Mouse (Mus musculus): ENCODE measurements around the gene Arl14. TPM values are rescaled to one million over a fixed set of nuclear protein-coding genes. Genes with fewer than 3 reads are reported as not detected.
"Not testable (repeated sequence)": the region's sequence is repeated elsewhere in the genome, so short reads cannot be mapped to it uniquely, and the experiment has no call there.

The Arl14 gene
- total RNA-seq, 2 experiments from 2014 or later, result not detected

DNA sequence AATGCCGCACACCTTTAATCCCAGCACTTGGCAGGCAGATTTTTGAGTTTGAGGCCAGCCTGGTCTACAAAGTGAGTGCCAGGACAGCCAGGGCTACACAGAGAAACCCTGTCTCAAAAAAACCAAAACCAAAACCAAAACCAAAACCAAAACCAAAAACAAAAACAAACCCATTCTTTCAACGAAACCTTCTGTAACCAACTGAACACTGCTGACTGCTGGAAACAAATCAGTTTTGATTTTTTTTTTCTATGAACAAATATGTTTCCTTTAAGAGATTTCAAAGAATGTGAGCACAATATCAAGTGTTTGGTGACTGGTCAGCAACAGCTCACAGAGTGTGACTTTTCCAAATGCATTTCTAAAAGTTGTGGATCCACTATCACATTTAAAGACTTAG is 42.1 kb downstream of the Arl14 start:
- not testable (repeated sequence) for ATAC-seq (replicated peaks; ENCODE audit: poor library complexity)

- no peak for ATAC-seq (replicated peaks; ENCODE audit: poor library complexity)
Measured at GRCm38 (mm10) chr3:69271812-69272211, 49.6 kb downstream of the Arl14 start.

Other genes starting within 250 kb of the Arl14 start
- gene Ift80, start 217.8 kb upstream of the Arl14 start, total RNA-seq (2015), result 12.8 and 21.5 TPM in 2 replicates
- gene Ift80, start 217.8 kb upstream of the Arl14 start, total RNA-seq (2017), result 19.1 and 25.2 TPM in 2 replicates
- gene Smc4, start 217.7 kb upstream of the Arl14 start, total RNA-seq (2015), result 350 and 351 TPM in 2 replicates
- 603 and 719 TPM in 2 replicates for gene Smc4, start 217.7 kb upstream of the Arl14 start, total RNA-seq (2017)
- 55.8 and 64.4 TPM in 2 replicates for gene Trim59, start 177.7 kb upstream of the Arl14 start, total RNA-seq (2015)
- 15.7 and 17.7 TPM in 2 replicates for gene Trim59, start 177.7 kb upstream of the Arl14 start, total RNA-seq (2017)
- gene Kpna4, start 95.3 kb upstream of the Arl14 start, total RNA-seq (2015), result 74.0 and 86.1 TPM in 2 replicates
- gene Kpna4, start 95.3 kb upstream of the Arl14 start, total RNA-seq (2017), result 51.8 and 58.9 TPM in 2 replicates
- 2.2 TPM in 2 replicates for gene Ppm1l, start 94.4 kb downstream of the Arl14 start, total RNA-seq (2015)
- 1.5 and 2.0 TPM in 2 replicates for gene Ppm1l, start 94.4 kb downstream of the Arl14 start, total RNA-seq (2017)